Mouse (Mus musculus): Measurements from ENCODE around the gene Gatad1.
A peak's percentile ranks its signal among the peaks of the same experiment; 100 is the strongest.
"Not testable (repeated sequence)": the region's sequence is repeated elsewhere in the genome, so short reads cannot be mapped to it uniquely, and the experiment has no call there.

The Gatad1 gene

DNA sequence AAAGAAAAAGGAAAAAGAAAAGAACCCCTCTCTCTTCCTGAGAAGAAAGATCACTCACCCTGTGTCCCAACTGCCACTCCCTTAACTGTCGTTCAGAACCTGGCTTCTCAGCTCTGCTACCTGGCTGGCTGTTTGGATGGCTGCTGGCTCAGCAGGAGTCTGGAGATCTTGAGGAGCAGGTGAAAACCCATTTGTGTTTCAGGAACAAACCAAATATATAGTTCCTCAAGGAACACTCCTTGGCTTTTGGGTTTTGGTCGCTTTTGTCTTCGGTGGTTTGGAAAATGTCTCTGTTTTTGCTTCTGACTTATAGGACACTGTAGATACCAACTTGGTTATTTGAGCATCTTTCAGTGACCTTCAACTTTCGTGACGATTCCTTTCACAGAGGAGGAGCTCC is at the start of gene Gatad1:
Gene Gatad1 (minus strand): TSS at position 101 of the 400 bp plus-strand sequence.
- DNase-seq: no peak

DNA sequence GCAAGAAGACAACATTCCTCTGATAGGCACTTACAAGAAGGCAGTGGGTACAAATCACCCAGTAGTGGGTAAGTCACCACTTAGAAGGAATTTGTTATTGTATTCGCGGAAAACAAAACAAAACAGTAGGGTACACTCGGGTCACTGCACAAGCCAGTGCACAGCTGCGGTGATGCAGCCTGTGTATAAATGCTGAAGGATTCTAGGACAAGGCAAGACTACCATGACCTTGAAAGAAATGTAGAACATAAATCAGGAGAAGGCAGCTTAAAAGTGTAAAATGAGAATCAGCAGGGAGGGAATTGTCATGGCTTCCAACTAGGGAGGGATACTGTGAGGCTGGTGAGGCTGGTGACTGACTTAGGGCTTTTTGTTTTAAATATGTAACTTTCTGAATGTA is 45.2 kb upstream of the Gatad1 start:
- DNase-seq: no peak

DNA sequence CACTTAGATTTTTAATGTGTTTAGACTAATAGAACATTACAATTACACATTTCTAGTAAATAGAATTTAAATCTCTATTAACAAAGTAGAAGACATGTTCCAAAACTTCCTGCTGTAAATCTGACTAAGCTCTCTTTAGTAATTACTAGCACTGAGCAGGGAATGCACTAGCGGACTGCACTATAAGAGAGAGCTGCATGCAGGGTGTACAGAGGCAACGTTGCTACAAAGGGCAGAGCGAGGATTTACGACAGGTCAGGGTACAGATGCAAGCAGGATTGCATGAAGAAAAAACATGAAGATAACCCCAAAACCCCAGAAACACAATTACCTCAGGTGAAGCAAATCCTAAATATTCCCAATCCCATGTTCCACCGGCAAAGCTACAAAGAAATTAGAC is 43.0 kb upstream of the Gatad1 start:
- DNase-seq: no peak

DNA sequence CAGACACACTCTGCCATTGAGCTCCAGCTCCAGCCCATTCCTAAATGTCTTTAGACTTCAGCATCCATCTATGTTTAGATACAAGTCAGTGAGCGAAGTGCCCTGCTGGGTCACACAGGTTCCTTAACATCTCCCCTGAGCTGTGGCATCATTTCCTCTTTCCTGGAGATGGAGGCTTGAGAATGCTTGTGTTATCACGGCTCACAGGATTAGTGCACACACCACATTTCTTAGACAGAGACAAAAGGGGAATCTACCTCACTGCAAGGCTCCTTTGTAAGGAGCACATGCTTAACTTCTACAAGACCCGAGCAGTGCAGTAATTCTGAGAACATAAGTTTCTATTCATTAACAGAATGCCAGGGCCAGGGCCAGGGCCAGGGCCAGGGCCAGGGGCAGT is 39.0 kb upstream of the Gatad1 start:
- no peak for DNase-seq

DNA sequence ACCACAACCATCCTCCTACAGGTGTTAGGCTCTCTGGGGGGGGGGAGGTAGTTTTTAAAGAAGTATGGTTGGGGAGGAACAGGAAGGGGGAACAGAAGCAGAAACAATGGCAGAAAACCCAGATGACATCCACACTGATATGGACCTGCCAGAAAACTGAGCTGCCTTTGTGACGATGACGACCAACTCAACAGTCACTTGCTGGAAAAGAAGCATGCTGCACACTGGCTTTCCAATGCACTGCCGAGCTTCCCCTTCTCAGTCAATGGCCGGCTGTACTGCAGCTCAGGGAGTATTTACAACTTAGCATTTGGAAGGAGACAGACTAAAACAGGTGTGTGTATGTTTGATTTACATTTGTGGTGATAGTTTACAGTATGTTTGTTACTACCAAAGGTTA is 38.2 kb upstream of the Gatad1 start:
- no peak for DNase-seq

DNA sequence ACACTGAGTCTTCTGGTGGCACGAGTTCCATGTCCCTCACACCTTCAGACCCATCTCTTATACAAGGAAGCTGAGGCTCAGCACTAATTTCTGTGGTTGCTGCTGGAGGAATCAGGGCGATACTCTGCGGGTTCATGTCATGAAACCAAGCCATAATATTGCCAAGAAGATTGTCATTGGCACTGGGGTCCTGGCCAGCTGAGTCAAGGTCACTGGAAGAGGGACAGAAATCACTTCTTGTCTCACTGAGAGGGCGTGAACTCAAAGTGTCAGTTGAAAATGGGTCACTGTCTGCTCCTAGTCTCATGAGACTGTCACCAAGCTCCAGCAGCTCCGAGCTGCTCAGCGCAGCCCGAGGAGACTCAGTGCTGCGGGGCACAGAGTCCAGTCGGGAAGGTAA is 36.0 kb upstream of the Gatad1 start:
- no peak for DNase-seq

DNA sequence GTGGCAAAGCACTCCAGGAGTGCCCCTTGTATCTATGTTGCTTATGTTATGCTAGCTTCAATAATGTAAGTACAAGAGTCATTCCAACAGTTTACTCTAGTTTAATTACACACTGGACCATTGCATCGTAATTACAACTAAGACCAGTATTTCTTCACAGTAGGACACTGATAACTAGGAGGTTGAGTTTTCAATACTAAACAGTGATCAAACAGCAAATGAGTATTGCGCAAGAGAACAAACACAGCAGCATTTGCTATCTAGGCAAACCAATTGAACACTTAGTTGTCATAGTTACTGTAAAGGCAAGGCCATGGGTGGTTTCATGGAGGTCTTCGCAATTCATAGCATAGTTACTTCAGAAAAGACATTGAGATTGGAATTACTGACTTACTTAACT is 34.3 kb upstream of the Gatad1 start:
- no peak for DNase-seq

DNA sequence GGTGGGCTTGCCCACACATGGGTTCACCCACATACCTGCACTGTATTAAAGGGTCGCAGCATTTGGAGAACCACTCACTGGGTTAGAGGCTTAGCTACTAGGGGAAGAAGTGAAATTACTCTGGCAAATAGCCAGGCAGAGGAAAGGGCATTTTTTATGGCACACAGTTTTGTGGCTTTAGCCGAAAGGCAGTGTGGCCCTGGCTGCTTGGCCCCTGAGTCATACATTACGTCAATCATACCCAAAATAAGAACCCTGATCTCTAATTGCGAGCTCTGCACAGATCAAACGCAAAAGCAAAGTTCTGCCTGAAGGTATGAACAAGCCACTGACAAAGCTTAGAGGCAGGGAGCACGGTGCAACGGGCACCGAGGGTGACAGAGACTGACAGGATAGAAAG is 31.3 kb upstream of the Gatad1 start:
- DNase-seq: no peak

DNA sequence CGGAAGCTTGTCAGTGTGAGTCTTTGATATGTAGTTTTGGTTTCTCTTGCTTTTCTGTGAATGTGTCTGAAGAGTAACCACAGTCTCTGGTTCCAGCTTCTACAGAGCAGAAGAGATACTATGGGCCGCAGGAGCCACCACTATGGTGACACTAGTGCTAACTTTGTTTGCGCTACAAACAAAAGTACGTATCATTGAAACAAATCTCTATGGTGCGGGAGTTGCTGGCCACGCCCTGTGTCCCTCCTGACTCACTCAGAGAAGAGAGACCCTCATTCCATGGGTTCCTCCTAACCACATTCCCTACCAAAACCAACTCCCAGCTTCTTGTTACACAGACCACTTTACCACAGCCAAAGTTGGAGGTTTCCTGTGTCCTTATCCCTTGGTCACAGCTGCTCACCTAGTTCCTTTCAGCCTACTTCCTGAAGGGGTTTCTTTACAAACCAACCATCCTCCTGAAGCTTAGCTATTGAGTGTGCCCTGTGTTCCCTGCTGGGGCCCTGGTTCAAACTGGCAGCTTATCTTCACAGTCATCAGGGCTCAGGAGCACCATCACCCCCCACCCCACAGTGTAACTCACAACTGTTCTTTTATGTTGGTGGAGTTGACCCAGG is 13.1 kb upstream of the Gatad1 start:
- DNase-seq: no peak

DNA sequence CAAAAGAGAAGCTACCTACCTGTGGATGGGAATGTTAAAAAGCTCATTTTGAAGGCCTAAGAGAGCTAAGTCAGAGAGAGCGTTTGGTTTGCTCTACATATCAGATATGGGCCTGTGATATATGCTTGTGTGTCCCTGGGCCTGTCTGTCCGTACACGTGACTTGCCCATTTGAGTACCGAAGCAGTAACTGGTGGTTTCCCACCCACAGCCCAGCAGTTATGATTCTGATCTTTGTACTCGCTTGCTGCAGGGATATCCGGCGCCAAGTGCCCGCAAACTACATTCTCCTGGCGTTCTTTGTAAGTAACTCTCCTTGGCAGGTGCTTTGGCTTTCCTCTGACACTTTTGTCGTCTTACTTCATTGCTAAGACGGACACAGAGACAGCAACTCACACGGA is 9.6 kb upstream of the Gatad1 start:
- no peak for DNase-seq

DNA sequence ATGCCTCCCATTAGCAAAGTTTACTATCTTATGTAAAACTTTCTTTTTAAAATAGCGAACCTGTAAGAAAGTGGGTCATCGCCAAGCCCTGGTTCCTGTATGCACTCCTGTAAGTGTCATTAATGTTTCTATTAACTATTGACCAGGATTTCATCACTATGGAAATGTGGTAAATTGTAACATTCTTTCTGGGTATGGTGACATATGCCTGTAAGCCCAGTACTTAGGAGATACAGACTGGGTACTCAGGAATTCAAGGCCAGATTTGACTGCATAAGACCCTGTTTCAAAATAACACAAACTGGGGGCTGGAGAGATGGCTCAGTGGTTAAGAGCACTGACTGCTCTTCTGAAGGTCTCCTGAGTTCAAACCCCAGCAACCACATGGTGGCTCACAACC is 8.2 kb upstream of the Gatad1 start:
- DNase-seq: no peak

DNA sequence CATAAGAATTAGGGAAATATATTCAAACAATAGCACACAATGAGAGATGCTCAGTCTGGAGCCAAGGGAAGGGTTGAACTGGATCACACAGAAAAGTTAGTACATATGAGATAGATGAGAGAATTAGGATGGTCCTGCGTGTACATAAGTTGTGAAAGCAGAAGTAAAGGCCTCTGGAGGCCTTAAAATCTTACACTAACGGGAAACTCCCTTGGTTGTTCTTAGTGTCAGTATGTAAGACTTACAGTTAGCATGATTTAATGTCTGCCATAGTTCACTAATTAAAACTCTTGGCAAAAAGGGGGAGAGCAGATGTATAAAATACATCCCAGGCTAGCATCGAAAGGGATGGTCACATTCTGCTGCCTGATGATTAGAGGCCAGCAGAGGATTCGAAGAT is 3.2 kb downstream of the Gatad1 start:
- DNase-seq: no peak

DNA sequence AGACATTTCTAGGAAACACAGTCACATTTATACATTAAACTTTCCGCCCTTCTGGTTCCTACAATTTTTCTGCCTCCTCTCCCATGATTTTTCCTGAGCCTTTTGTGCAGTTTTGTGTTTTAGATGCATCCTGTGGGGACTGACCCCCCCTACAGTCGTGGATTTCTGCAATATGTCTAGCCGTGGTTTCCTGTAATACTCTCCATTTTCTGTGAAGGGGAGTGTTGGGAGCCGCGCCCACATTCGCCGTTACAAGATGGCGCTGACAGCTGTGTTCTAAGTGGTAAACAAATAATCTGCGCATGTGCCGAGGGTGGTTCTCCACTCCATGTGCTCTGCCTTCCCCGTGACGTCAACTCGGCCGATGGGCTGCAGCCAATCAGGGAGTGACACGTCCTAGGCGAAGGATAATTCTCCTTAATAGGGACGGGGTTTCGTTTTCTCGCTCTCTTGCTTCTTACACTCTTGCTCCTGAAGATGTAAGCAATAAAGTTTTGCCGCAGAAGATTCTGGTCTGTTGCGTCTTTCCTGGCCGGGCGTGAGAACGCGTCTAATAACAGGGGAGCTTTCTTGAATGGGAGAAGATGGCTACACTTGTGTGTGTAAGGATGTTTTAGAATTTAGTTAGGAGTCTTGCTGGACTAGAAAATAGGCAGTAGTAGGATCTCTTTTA is 3.9 kb downstream of the Gatad1 start:
- DNase-seq: not testable (repeated sequence)

DNA sequence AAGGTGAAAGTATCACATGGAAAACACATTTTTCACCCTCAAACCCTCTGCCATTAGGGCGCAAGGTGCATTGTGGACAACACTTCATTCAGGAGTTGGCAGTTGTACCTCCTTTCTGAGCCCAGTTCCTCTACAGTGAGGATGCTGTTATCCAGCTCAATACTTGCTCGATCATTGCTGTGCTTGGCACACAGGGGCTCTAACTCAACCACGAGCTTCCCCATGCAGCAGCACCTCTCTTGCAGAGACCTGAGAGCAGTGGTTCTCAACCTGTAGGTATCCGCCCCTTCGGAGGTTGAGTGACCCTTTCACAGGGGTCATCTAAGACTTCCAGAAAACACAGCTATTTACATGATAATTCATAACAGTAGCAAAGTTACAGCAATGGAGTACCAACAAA is 5.4 kb downstream of the Gatad1 start:
- no peak for DNase-seq

DNA sequence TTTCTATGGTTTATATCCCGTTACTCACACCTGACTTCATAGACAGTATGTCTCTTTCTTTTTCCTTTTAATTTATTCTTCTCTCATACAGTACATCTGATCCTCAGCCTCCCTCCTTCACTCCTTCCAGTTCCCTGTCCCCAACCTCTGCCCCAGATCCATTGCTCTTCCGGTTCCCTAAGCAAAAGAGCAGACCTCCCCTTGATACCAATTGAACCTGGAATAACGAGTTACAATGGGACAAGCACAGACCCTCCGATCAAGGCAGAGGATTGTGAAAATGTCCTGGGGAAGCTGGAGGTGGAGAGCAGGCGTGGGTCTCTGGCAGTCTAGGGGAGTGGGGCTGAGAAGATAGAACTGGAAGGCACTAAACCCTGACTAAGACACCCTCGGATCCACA is 6.1 kb downstream of the Gatad1 start, which contains the start of gene Tmbim7:
Gene Tmbim7 (plus strand): TSS at position 301 of the 400 bp plus-strand sequence.
- no peak for DNase-seq

DNA sequence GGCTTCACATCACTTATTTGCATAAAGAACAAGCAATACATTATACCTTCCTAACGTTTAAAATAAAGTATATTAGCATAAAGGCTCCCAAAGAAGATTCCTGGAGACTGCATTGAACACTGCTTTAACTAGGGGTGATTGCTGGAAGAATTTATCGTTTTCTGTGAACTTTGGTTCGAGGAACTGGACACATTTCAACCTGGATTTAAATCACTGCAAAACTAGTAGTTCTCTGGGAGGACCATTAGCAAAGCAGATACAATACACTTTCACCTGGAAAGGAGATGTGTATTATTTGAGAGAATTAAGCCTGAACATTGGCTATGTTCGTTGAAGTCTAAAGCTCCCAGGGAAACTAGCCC is 8.2 kb downstream of the Gatad1 start:
- DNase-seq: no peak

DNA sequence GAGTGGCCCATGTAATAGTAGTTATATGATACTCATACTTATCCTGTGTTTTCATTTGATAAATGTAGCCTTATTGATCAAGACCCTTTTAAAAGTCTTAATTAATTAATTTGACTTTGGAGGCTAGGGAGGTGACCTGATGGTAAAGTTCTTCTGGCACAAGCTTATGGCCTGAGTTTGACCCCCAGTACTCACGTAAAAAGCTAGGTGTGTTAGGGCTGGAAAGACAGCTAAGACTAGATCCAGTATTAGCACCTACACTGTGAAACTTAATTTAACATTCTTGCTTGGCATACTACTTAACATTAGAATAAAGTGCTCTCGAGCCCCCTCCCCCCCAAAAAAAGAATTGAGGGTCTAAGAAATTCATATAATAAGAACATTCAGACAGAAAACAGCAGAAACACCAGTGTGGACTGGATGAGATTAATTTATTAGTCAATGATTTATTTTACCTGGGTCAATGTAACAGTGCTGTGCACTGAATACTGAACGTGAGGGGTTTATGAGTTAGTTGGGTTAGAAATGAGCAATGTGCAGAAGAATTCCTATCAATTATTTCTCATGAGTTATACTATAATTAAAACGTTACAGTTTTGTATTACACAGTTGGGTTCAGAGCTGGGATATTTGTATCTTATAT is 8.7 kb downstream of the Gatad1 start:
- DNase-seq: no peak

DNA sequence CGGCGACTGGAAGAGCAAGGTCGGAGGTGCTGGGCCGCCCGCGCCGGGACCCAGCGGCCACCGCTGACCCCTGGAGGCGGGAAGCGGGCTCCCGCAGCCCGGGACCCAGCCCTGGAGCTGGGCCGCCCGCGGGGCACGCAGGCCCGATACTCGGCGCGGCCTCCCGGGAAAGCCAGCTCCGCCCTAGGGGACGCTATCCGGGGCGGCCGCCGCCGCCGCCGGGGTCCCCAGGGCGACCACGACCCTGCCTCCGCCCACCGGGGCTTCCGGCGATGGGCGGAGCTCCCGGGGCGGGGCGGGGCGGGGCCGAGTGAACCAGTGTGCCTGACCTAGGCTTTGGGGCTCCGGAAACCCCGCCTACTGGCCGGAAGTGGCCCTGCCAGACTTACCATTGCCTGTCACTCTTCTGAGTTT is 9.3 kb downstream of the Gatad1 start:
- DNase-seq: peak; percentile 86

DNA sequence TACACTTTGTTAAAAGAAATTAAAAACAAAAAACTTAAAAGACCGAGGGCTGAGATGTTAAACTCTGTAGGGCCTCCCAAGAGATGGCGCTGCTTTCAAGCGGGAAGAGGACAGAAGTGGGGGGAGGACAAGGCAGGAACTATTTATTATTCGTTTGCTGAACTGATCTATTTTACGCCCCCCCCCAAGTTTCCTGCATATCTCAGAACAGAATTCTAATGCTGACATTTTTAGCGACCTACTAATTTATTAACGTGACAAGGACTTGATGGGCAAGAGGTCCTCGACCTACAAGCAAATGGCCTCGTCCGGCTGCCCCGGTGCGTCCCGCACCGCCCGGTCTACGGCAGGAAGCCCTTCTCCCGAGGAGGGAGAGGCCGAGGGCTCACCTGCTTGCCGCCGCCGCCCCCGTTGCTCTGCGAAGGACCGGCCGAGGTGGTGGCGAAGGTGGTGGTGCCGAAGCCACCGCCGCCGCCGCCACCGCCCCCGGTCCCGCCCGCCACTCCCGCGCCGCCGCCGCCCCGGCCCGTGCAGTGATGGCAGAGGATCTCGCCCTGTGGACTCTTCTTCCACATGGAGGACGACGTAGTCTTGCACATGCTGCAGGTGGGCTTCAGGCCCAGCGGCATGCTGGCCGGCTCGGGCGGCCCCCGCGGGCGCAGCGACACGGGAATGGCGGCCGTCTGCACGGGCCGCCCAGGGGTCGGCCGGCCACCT is 9.8 kb downstream of the Gatad1 start:
- peak; percentile 35 for DNase-seq

DNA sequence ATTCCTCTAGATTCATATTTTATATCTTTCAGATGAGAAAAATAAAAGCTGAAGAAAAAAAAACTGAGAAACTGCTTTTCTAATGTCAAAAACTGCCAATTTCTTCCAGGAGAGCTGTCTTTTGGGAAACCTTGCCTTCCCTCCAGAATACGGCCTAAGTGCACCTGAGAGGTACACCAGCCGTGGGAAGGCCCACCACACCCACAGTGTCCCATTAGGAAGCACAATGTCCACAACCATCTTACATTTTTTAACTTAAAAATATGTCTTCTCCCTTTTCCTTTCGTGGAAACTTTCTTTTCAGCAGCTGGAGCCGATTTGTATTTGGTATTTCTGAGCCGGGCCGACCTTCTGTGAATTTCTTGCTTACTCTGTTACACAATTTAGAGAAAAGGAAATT is 10.4 kb downstream of the Gatad1 start:
- DNase-seq: no peak

DNA sequence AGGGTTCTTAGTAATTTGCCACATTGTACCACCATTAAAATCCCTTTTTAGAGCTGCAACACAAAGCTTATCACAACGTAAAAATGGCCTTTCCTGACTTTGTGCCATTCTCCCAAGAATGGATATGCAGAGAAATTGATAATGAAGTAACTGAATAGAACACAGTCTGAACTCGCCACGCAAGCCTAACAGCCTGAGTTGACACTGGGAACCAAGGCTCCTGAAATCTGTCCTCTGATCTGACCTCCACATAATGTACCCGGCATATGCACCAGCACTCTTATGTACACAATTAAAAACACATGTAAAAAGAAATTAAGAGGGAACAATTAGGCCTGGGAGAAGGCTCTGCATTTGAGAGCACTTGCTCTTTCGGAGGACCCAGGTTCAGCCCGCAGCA is 11.7 kb downstream of the Gatad1 start:
- no peak for DNase-seq

DNA sequence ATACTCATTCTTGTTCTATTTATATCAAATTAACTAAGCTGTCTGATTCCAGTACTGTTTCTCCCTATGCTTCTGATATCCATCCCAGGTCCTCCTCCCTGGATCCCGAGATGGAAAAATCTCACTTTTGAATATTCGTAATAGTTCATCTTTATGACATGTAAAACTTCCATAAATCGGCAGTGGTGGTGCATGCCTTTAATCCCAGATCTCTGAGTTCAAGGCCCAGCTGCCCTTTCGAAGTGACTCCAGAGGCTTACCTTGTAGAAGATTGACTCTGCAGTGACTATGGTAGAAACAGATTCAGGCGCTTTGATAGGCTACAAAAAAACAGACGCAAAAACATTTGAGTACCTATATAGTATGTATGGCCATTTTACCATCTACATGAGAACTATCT is 12.4 kb downstream of the Gatad1 start:
- DNase-seq: no peak

DNA sequence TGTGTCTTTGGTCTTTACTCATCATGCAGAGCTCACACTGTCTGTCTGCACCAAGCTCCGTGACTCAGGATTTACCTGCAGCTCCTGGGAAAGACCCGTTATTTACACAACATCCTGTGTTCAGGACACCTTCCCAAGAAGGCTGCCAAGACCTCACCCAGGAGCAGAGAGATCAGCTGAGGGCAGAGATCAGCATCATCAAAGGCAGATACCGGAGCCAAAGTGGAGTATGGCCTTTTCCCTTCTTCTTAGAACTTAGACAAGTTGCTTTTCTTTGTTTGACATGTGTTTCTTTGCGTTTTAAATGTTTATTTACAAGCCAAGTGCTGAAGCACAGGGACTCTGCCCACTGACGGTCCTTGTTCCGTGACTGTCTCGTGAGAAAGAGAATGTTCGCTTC is 21.7 kb downstream of the Gatad1 start:
- DNase-seq: no peak

DNA sequence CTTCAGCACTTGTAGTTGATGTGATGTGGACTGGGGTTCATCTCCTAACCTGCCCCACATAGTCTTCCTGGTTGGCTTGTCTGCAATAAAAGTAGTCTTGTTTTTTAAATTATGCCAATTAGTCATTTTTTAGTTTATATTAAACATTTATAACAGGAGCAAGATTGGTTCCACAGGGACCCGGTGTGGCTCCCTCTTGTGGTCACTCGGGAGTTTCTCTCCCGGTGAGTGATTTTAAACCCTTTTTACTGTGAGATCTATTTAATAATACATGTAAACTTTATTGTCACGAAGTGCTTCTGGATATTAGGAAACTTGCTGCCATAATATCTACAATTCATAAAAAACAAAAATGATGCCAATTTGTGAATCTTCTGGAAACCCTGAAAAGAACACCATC is 23.0 kb downstream of the Gatad1 start:
- no peak for DNase-seq

Data from cerebellum, adult 11 months (tissue).